Mouse (Mus musculus) embryonic fibroblast, embryonic 13.5 days (primary cell): ENCODE results near the gene Cct6b. TPM values are rescaled to one million over a fixed set of nuclear protein-coding genes. Genes with fewer than 3 reads are reported as not detected.

Experiments used
- H3K27ac ChIP-seq: 2 replicates; pipeline ENCODE4 v1.5.1; 2012; ENCODE audit warnings: low read length, control low read depth, inconsistent platforms; ENCODE audit not compliant: insufficient read depth
- H3K4me1 ChIP-seq: 2 replicates; pipeline ENCODE4 v1.6.1; 2011; ENCODE audit warnings: low read length; ENCODE audit not compliant: control insufficient read depth, insufficient read depth
- H3K4me3 ChIP-seq: 2 replicates; pipeline ENCODE4 v1.5.1; 2011; ENCODE audit warnings: mild to moderate bottlenecking, control low read depth, low read length; ENCODE audit not compliant: insufficient read depth
- CTCF ChIP-seq: IDR thresholded peaks from 2 replicates; pipeline ENCODE4 v1.5.1; 2011; ENCODE audit warnings: mild to moderate bottlenecking, control low read depth, low read length, moderate library complexity, borderline replicate concordance; ENCODE audit not compliant: insufficient read depth
- POLR2A ChIP-seq: IDR thresholded peaks from 2 replicates; pipeline ENCODE4 v1.6.1; 2011; ENCODE audit warnings: low read depth, mild to moderate bottlenecking, control low read depth, low read length, moderate library complexity
- polyA plus RNA-seq: library from polyadenylated mRNA; stranded (reverse); fragments of >200 nt; gene quantifications from 2 replicates; pipeline ENCODE4 v1.2.4, GENCODE M21; 2011; ENCODE audit warnings: low read depth; ENCODE audit not compliant: missing spikeins, insufficient read length

Gene Cct6b
- polyA plus RNA-seq, 1 experiment, result 0.28 TPM

DNA sequence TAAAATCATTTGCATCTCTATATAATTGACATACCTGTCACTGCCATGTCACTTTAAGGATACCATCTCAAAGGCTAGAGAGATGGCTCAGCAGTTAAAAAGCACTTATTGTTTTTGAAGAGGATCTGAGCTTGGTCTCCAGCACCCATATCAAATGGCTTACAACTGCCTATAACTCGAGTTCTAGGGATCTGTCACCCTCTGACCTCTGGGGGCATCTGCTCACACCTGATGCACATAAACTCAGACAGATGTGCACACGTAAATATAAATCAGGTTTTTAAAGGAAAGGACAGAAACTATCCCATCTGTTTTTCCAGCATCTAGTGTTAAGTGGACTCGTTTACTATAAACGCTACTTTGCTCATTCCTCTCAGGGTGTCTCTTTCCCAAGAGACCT, 860 bp downstream of the Cct6b start:
- Histone ChIP-seq H3K27ac (no peak overlapping the region), H3K4me3 (peak overlapping the region; percentile 62), H3K4me1 (no peaks in the 10 kb centered on the region)
- no peak for TF ChIP-seq POLR2A
- TF ChIP-seq CTCF, result no peak

- no peak for TF ChIP-seq POLR2A
- TF ChIP-seq CTCF, result no peak
These were observed 1.8 kb downstream of the Cct6b start for GRCm38 (mm10) chr11:82762286-82762829.

DNA sequence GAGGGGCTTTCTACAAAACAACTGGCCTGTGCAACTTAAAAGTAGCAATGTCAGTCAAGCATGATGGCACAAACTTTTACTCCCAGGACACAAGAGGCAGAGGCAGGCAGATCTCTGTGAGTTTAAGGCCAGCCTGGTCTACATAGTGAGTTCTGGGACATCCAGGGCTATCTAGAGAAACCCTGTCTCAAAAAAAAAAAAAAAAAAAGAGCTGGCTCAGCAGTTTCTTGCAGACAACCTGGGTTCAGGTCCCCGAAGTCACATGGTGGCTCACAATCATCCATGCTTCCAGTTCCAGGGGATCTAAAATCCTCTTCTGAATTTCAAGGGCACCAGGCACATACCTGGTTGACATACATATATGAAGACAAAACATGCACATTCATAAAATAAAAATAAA, 8.2 kb downstream of the Cct6b start:
- H3K4me3 ChIP-seq, result no peak overlapping the region
- no peaks in the 10 kb centered on the region for H3K4me1 ChIP-seq
- TF ChIP-seq CTCF (no peak), POLR2A (no peak)
- H3K27ac ChIP-seq, result no peak overlapping the region

More at GRCm38 (mm10) chr11:82762286-82762829, 1.8 kb downstream of the Cct6b start:
- H3K4me3 ChIP-seq, result no peak overlapping the region
- H3K27ac ChIP-seq, result no peak overlapping the region
- no peaks in the 10 kb centered on the region for H3K4me1 ChIP-seq

DNA sequence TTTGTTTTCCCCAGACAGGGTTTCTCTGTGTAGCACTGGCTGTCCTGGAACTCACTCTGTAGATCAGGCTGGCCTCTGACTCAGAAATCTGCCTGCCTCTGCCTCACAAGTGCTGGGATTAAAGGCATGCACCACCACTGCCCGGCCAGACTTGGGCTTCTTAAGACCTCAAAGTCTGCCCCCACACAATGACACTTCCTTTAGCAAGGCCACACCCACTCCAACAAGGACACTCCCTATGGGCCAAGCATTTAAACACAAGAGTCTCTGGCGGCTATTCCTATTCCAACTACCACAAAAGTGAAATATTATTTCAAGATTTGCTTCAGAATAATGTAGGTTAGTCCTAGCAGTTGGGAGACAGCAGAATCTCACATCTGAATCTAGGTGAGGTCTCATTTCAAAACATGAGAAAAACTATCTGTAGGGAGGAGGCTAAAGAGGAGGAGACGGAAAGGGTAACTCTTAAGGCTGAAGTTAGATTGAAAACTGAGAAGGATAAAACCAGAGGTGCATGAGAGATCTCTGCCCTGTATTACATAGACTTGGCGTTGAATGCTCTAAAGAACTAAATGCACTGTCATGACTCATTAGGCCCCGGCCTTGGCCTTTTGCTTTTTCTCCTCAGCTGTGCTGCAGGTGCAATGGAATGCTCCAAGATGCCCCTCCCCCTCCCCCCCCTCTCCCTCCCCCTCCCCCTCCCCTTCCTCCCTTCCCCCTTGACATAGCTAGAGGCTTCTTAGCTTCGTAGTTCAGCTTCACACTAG, 11.6 kb downstream of the Cct6b start:
- no peak overlapping the region for H3K27ac ChIP-seq
- H3K4me1 ChIP-seq, result no peaks in the 10 kb centered on the region
- TF ChIP-seq CTCF, result no peak
- no peak for TF ChIP-seq POLR2A
- H3K4me3 ChIP-seq, result no peak overlapping the region

DNA sequence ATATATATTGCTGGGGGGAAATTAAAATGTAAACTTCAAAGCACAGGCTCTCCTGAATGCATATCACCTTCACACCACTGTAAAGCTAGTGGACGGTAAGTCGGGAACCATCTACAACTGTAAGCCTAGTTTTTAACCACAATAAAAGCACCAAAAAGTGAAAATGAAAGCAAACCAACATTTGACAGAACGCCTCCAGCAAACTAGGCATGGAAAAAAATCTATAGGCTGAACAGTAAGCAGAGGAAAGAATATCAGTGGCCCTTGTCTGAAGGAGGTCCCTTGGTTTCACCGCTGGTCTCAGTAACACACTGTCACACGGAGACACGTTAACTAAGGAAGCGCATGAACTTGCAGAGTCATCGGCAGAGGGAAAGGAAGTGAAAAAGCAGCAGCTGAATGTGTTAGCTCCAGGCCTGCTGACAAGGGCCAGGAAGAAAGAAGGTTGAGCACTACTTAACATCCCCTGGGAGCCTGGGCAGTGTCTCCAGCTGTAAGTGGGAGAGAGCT, 17.2 kb downstream of the Cct6b start:
- no peak overlapping the region for H3K27ac ChIP-seq
- H3K4me3 ChIP-seq, result no peak overlapping the region
- TF ChIP-seq CTCF (no peak), POLR2A (no peak)
- no peaks in the 10 kb centered on the region for H3K4me1 ChIP-seq

- no peaks in the 10 kb centered on the region for H3K4me1 ChIP-seq
- no peak overlapping the region for H3K27ac ChIP-seq
- no peak for TF ChIP-seq POLR2A
- TF ChIP-seq CTCF, result no peak
- H3K4me3 ChIP-seq, result no peak overlapping the region
These were observed 18.0 kb downstream of the Cct6b start for GRCm38 (mm10) chr11:82746138-82746537.

DNA sequence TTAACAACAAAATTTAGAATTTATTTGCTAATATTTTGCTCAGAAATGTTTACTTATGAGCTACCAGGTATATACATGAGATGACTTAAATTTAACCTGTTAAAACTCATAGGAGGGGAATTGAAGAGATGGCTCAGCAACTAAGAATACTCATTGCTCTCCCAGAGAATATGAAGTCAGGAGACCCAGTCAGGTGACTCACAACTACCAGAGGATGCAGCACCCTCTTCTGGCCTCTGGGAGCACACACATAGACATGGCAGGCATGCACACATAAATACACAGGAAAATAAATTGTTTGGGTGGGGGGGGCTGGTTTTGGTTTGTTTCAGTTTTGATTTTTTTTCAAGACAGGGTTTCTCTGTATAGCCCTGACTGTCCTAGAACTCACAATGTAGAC, 25.1 kb downstream of the Cct6b start:
- Histone ChIP-seq H3K4me1 (no peaks in the 10 kb centered on the region), H3K4me3 (no peak overlapping the region), H3K27ac (no peak overlapping the region)
- TF ChIP-seq POLR2A (no peak), CTCF (no peak)

- H3K27ac ChIP-seq, result no peak overlapping the region
- H3K4me1 ChIP-seq, result no peaks in the 10 kb centered on the region
- TF ChIP-seq CTCF (no peak), POLR2A (no peak)
- H3K4me3 ChIP-seq, result no peak overlapping the region
These were observed 29.9 kb downstream of the Cct6b start for GRCm38 (mm10) chr11:82734227-82734626.

GRCm38 (mm10) chr11:82726862-82727261, 37.3 kb downstream of the Cct6b start:
- TF ChIP-seq POLR2A (no peak), CTCF (no peak)
- Histone ChIP-seq H3K4me1 (no peaks in the 10 kb centered on the region), H3K27ac (no peak overlapping the region), H3K4me3 (no peak overlapping the region)

GRCm38 (mm10) chr11:82719294-82719693, 44.8 kb downstream of the Cct6b start:
- H3K4me3 ChIP-seq, result no peak overlapping the region
- no peaks in the 10 kb centered on the region for H3K4me1 ChIP-seq
- TF ChIP-seq POLR2A (no peak), CTCF (no peak)
- no peak overlapping the region for H3K27ac ChIP-seq
